1 mouse cellular context compared by ENCODE assay signal in genomic region chr12:73908274-73909012, GRCm38 (mm10).
TF ChIP-seq lines count a peak whose summit lies in the region.

No protein-coding gene starts in this region.

TF ChIP-seq in myocyte, 11 proteins besides CTCF, POLR2A, EP300 and RAD21:
- no peak for TF ChIP-seq TCF12 (IDR thresholded peaks at IDR 0.05; ENCODE audit: insufficient read depth, poor library complexity, severe bottlenecking)
- TF ChIP-seq MYOG (IDR thresholded peaks at IDR 0.05; ENCODE audit: control insufficient read depth in 1 of 3, insufficient read depth in 1 of 3, insufficient read length in 2 of 3, low read depth in 2 of 3): peak in 1 of 3 experiments; percentile 7
